Mouse (Mus musculus) midbrain, embryonic 16.5 days (tissue): ENCODE results near the gene Padi4. TPM values are rescaled to one million over a fixed set of nuclear protein-coding genes. Genes with fewer than 3 reads are reported as not detected.

ENCODE experiments used
- ATAC-seq: fragments of 200-750 bp; cut with Nextera tagmentation; 2 replicates; pipeline ENCODE4 v1.8.0; 2017; ENCODE audit warnings: moderate TSS enrichment
- H3K27ac ChIP-seq: fragments of 300-500 bp; sonication (generic); 2 replicates; pipeline ENCODE4 v1.5.1; 2014; ENCODE audit warnings: mild to moderate bottlenecking, low read length, mixed read lengths
- H3K27me3 ChIP-seq: fragments of 300-500 bp; sonication (generic); 2 replicates; pipeline ENCODE4 v1.6.1; 2014; ENCODE audit warnings: low read depth, low read length, mixed read lengths; ENCODE audit not compliant: control insufficient read depth, insufficient read depth
- H3K36me3 ChIP-seq: fragments of 300-500 bp; sonication (generic); 2 replicates; pipeline ENCODE4 v1.6.1; 2014; ENCODE audit warnings: mild to moderate bottlenecking, low read length, moderate library complexity, mixed read lengths; ENCODE audit not compliant: control insufficient read depth, insufficient read depth
- H3K4me1 ChIP-seq: fragments of 300-500 bp; sonication (generic); 2 replicates; pipeline ENCODE4 v1.6.1; 2014; ENCODE audit warnings: mild to moderate bottlenecking, low read length, mixed read lengths; ENCODE audit not compliant: control insufficient read depth, insufficient read depth
- H3K4me2 ChIP-seq: fragments of 300-500 bp; sonication (generic); 2 replicates; pipeline ENCODE4 v1.6.1; 2014; ENCODE audit warnings: mild to moderate bottlenecking, low read length, mixed read lengths
- H3K4me3 ChIP-seq: fragments of 300-500 bp; sonication (generic); 2 replicates; pipeline ENCODE4 v1.5.1; 2014; ENCODE audit warnings: low read depth, mild to moderate bottlenecking, low read length, moderate library complexity, mixed read lengths
- H3K9ac ChIP-seq: fragments of 300-500 bp; sonication (generic); 2 replicates; pipeline ENCODE4 v1.6.1; 2014; ENCODE audit warnings: low read depth, low read length, mixed read lengths
- H3K9me3 ChIP-seq: fragments of 300-500 bp; sonication (generic); replicated peaks from 2 replicates; pipeline ENCODE4 v1.6.1; 2014; ENCODE audit warnings: mild to moderate bottlenecking, low read length, mixed read lengths; ENCODE audit not compliant: control insufficient read depth, poor library complexity, severe bottlenecking
- WGBS: fragments of 180-500 bp; shearing (Covaris S2); extraction: QIAGEN DNeasy Blood & Tissue Kit; methylation state at CpG from one replicate; pipeline ENCODE4 v1.1.7; 2014; 5-methylcytosine and 5-hydroxymethylcytosine counted together
- polyA plus RNA-seq: library from polyadenylated mRNA; unstranded; fragments of >200 nt; fragmentation: Nextera tagmentation; extraction: Ambion mirVana; gene quantifications from 2 replicates; pipeline ENCODE4 v1.2.1, GENCODE M21; 2015

Gene Padi4
- polyA plus RNA-seq, 1 experiment from 2014 or later: 0.25 TPM

DNA sequence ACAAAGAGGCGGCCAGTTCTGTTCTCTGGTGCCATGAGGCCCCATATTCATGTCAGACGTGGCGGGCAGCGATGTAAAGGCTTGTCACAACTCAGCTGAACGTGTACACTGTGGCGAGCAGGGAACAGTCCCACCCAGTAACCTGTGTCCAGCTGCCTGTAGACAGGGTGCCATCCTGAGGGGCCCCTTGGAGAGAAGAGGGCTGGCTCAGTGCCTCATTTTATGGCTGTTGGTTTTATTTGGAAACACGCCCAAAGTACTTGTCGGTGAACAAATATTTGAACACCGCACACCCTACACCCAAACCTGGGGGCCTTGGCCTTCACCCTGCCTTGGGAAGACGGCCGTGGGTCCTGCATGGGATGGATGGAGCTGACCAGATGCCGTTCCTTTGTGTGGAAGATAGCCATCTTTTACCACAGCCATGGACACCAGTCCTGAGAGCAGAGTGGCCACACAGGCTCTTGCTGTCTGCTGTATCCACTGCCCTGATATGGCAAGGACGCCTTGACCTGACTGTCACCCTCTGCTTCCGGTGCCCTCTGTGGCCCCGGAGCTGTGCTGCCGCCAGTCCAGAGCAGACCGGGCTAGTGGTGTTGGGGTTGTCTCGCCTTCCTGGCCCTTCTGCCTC, 65.6 kb downstream of the Padi4 start:
- Histone ChIP-seq H3K9me3 (no peaks in the 10 kb centered on the region), H3K9ac (no peak overlapping the region), H3K4me3 (no peak overlapping the region), H3K27ac (no peak overlapping the region), H3K27me3 (no peaks in the 10 kb centered on the region), H3K36me3 (peaks cover 28% of the 10 kb centered on the region), H3K4me2 (no peak overlapping the region), H3K4me1 (peaks cover 17% of the 10 kb centered on the region)
- ATAC-seq: no peak
- 85% methylated on average over 18 of the region's 18 CpGs for whole genome bisulfite sequencing

DNA sequence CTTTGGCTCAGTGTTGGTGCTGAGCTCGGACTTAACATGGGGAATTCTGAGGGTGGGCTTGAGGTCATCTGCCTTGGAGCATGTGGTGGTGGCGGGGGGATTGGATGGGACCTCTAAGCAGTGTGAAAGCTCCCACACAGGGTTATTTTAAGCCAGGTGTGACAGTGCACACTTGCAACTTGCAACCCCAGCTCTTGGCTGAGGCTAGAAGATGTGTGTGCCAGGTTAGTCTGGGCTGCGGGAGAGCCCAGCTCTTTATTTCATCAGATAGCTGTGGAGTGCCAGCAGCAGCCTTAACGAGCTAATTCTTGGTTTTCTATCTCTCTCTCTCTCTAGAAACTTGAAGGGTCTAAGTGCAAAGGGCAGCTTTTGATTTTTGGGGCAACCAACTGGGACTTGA, 66.4 kb downstream of the Padi4 start:
- Histone ChIP-seq H3K9me3 (no peaks in the 10 kb centered on the region), H3K27ac (no peak overlapping the region), H3K27me3 (no peaks in the 10 kb centered on the region), H3K9ac (no peak overlapping the region), H3K4me3 (no peak overlapping the region), H3K4me1 (peaks cover 21% of the 10 kb centered on the region), H3K4me2 (no peak overlapping the region), H3K36me3 (peaks cover 23% of the 10 kb centered on the region)
- ATAC-seq: no peak
- WGBS: 81% methylated on average over 4 of the region's 4 CpGs

DNA sequence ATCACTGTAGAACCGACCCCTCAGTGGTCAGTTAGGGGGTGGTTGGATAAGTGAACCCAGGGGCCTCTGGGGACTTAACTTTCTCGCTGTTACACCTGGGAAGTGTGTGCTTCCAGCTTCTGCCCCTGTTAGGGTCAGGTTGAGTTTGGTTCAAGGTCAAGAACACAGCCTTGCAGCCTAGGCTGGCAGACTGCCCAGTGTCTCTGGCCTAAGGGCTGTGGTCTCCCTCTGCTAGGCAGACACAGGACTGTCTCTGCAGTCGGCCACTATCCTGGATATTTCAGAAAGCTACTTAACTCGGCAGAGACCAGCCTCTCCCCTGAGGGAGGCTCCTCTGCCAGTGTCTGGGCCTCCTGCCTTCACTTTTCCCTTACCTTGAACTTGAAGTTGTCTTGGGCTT, 69.9 kb downstream of the Padi4 start:
- Histone ChIP-seq H3K9me3 (no peaks in the 10 kb centered on the region), H3K4me1 (peaks cover 29% of the 10 kb centered on the region), H3K27ac (peak overlapping the region; percentile 35; the same call in 1 of the 2 replicates), H3K9ac (peak overlapping the region; percentile 15; the same call in 1 of the 2 replicates), H3K4me2 (peak overlapping the region; percentile 91), H3K27me3 (peaks cover 3% of the 10 kb centered on the region), H3K36me3 (peaks cover 10% of the 10 kb centered on the region), H3K4me3 (no peak overlapping the region)
- WGBS: 24% methylated on average over 4 of the region's 4 CpGs
- ATAC-seq: no peak

DNA sequence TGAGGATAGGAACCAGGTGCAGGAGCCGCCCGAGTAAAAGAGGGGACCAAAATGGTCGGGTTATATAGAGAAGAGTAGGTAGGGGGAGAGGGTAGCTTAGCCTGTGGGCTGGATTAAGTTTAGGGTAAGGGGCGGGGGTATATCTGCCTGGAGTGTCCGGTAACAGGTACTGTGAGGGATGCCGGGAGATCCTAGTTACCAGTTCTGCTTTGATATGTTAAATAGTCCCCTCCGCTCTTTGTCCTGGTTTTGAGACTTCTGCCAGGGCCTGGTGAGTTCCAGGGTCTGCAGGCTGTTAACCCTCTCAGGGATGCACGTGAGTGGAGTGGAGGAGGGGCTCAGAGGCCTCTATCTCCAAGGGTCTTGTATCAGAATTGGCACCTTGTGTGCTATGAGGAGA, 70.4 kb downstream of the Padi4 start:
- H3K9ac ChIP-seq: peak overlapping the region; percentile 3
- no peak for ATAC-seq
- H3K4me2 ChIP-seq: peak overlapping the region; percentile 91
- H3K4me3 ChIP-seq: peak overlapping the region; percentile 85
- WGBS: 3% methylated on average over 8 of the region's 8 CpGs
- H3K9me3 ChIP-seq: no peaks in the 10 kb centered on the region
- peaks cover 8% of the 10 kb centered on the region for H3K27me3 ChIP-seq
- H3K4me1 ChIP-seq: peaks cover 29% of the 10 kb centered on the region
- no peak overlapping the region for H3K27ac ChIP-seq
- H3K36me3 ChIP-seq: peaks cover 6% of the 10 kb centered on the region

DNA sequence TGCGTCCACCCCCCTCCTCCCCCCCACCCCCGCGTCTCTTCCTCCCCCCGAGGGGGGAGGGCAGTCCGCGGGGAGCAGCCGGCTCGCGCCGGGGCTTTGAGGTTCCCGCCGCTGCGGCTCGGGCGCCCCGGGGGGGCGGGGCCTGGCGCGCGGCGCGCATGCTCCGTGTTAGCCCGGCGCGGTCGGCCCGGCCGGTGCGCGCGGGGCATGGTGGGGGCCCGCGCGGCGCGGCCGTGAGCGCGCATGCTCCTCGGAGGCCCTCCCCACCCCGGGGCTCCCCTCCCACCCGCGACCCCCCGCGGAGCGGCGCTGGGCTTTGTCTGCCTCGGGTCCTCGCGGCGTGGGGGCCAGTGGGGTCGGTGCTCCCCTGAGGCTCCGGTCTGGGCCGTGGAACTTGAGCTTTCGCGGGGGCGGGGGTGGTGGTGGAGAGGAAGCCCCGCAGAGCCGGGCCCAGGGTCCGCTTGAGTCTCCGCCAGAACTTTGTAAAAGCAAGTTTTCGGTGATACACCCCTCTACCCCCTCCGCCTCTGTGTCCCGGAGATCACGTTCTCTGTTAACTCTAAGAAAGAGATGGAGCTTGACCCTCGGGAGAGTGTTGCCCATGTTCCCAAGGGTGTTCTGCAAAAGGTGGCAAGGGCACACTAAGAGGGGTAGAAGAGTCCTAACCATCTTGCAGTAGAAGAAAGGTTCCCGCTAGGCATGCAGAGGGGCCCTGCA, 71.3 kb downstream of the Padi4 start:
- H3K9ac ChIP-seq: peak overlapping the region; percentile 87
- no peaks in the 10 kb centered on the region for H3K36me3 ChIP-seq
- WGBS: 2% methylated on average over 27 of the region's 68 CpGs
- peak overlapping the region; percentile 85 for H3K4me3 ChIP-seq
- peak overlapping the region; percentile 91 for H3K4me2 ChIP-seq
- ATAC-seq: peak; percentile 77
- no peaks in the 10 kb centered on the region for H3K9me3 ChIP-seq
- H3K27me3 ChIP-seq: peaks cover 12% of the 10 kb centered on the region
- H3K27ac ChIP-seq: peak overlapping the region; percentile 90
- H3K4me1 ChIP-seq: peaks cover 29% of the 10 kb centered on the region

DNA sequence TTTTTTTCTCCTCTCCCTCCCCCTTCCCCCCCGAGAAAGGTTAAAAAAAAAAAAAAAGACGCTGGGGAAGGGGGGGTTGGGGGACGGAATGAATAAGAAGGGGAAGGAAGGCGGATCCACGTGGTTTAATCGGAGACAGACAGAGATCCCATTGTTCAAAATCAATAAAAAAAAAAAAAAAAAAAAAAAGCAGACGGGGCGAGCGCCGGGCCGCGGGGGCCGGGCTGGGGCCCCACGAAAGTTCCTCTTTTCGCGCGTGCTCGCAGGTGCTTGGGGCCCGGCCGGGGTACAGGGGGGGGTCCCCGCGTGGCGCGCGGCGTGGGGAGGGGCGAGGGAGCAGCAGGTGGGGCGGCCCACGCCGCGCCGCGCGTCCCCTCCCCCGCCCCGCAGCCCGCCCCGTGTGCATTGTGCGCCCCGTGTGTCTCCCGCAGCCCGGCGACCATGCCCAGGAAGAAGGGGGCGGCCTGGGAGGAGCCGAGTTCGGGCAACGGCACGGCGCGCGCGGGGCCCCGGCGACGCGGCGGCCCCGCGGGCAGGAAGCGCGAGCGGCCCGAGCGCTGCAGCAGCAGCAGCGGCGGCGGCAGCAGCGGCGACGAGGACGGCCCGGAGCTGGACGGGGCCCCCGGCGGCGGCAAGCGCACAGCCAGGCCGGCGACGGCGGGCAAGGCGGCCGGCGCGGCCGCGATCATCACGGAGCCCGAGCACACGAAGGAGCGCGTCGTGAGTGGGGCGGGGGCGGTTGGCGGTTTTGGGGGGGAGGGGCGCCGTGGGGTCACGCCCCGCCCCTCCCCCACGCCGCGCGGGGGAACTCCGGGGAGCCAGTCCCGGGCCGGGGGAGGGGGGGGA, 72.1 kb downstream of the Padi4 start:
- H3K4me1 ChIP-seq: peaks cover 29% of the 10 kb centered on the region
- H3K27me3 ChIP-seq: peaks cover 12% of the 10 kb centered on the region
- peak overlapping the region; percentile 87 for H3K9ac ChIP-seq
- peak overlapping the region; percentile 85 for H3K4me3 ChIP-seq
- H3K9me3 ChIP-seq: no peaks in the 10 kb centered on the region
- H3K27ac ChIP-seq: peak overlapping the region; percentile 90
- no peak for ATAC-seq
- no peaks in the 10 kb centered on the region for H3K36me3 ChIP-seq
- under 1% methylated on average over 30 of the region's 107 CpGs for WGBS
- peak overlapping the region; percentile 91 for H3K4me2 ChIP-seq

DNA sequence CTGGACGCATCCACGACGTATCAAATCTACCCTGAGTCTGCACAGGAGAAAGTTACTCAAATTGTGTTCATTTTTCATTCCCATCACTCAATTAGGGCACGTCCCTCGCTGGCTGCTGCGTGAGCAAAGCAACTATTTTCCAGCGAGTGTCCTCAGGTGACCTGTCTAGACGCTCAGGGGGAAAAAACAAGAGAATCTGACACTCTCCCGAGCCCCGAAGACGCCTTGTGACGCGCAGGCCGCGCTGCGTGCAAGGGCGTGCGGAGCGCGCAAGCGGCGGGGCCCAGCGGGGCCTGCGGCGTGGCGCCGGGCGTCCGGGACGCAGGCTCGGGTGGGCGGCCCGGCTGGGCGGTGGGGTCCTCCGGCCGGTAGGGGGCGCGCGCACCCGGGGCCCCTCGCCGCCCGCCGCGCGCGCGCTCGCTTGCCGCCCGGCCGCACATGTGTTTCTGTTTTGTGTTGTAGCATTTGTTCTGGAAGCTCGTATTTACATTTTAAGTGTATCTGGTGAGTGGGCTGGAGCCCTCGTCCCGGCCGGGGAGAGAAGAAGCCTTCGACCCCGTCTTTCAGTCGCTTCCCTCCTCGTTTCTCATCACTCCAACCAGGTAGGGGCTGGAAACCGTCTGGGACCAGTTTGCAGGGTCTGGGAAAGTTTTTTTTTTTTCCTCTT, 72.9 kb downstream of the Padi4 start:
- H3K4me1 ChIP-seq: peaks cover 29% of the 10 kb centered on the region
- 1% methylated on average over 59 of the region's 61 CpGs for WGBS

DNA sequence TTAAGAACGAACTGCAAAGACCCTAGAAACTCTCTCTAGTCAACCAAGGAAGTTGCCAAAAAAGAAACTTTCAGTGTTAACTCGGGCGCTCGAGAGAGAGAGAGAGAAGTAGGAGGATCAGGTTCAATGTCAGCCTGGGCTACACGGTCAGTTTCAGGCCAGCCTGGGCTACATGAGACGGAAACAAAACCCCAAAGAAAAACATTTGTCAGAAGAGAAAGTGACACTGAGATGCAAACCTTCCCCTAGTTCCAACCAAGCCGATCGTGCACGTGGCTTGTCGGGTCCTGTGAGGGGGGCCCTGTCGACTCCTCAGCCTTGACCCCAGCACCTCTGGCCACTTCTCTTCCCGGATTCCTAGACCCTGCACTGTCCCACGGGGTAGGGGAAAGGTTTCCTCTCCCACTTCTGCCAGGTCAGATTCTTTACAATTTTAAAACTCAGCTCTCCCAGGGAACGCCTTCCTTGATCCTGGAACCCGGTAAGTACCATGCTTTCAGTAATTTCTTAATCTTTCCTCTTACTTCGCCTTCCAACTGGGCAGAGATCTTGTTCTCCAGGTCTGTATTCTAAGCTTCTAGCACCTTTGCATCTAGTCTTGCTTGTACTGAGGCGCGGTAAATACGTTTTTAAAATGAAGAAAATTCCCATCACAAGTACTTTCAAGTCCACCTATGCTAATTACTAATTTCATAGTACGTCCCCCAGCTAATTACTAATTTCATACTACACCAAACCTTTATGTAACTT, 73.6 kb downstream of the Padi4 start, which contains the start of gene Rcc2:
TSS of gene Rcc2 (plus strand) at position 273 of the 750 bp plus-strand sequence.
- Histone ChIP-seq H3K4me2 (peak within 1 kb of the TSS; percentile 91), H3K9me3 (no peaks in the 10 kb centered on the region), H3K9ac (peak within 1 kb of the TSS; percentile 87), H3K36me3 (no peaks in the 10 kb centered on the region), H3K27ac (peak within 1 kb of the TSS; percentile 90), H3K4me1 (peaks cover 29% of the 10 kb centered on the region), H3K4me3 (peak within 1 kb of the TSS; percentile 85), H3K27me3 (peaks cover 12% of the 10 kb centered on the region)
- 7% methylated on average over 20 of the region's 20 CpGs for WGBS
- ATAC-seq: no peak

More for the DNA sequence above, 72.9 kb downstream of the Padi4 start:
- Histone ChIP-seq H3K9me3 (no peaks in the 10 kb centered on the region), H3K9ac (peak overlapping the region; percentile 87), H3K27ac (peak overlapping the region; percentile 90), H3K36me3 (no peaks in the 10 kb centered on the region), H3K27me3 (peaks cover 12% of the 10 kb centered on the region), H3K4me3 (peak overlapping the region; percentile 85), H3K4me2 (peak overlapping the region; percentile 91)
- ATAC-seq: peak; percentile 71
